Mouse (Mus musculus): ENCODE measurements at regions not wholly inside any gene's neighbourhood (a gene's known extent, or its start where the extent isn't known, plus 50 kb on each side); places are given as distances from the start of the nearest gene placed in this dataset.

DNA sequence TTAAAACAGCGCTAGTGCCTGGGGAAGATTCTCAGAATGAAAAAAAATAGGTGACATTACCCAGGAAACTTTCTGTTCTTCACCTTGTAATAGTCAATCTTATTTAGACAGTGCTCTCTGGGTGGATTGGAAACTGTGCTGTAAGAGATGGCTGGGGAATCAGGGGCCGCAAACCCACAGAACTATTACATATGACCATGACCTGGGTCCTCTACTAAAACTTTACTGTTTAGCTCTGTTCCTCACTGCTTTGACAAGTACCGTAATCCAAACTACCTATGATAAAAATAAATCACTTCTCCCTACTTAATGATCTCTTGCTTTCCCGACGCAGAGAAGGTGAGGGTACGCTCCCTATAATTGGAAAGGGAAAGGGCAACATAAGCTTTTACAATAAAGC is 157.6 kb upstream of the Adgrl2 start:
- TF ChIP-seq CTCF (IDR thresholded peaks at IDR 0.05), result no peak
- TF ChIP-seq EP300 (IDR thresholded peaks at IDR 0.05; ENCODE audit: insufficient read depth, low read depth, low read length), result no peak
